Mouse (Mus musculus): Measurements from ENCODE around the gene Plch1. TPM values are rescaled to one million over a fixed set of nuclear protein-coding genes. Genes with fewer than 3 reads are reported as not detected.

The Plch1 gene
- total RNA-seq (2023), result 1.9 to 4.7 TPM (median 3.7 TPM) in 4 replicates

DNA sequence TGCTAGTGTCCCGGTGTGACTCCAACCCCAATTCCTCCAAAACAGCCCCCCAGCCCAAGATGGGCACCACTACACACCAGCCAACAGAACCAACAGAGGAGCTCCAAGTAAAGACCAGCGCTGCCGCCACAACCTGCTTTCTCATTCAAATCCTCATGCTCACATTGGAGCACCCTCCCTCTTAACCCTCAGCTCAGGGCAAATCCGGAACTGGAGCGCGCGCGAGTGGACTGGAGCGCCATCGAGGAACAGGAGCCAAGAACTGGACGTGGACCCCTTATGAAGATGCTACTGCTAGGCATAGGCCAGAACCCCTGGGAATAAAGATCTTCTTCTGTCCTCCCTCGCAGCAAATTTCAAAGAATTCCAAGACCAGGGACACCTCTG lies at the start of gene Plch1:
Plch1 (minus strand) TSS at position 164 of the 387 bp plus-strand sequence.

DNA sequence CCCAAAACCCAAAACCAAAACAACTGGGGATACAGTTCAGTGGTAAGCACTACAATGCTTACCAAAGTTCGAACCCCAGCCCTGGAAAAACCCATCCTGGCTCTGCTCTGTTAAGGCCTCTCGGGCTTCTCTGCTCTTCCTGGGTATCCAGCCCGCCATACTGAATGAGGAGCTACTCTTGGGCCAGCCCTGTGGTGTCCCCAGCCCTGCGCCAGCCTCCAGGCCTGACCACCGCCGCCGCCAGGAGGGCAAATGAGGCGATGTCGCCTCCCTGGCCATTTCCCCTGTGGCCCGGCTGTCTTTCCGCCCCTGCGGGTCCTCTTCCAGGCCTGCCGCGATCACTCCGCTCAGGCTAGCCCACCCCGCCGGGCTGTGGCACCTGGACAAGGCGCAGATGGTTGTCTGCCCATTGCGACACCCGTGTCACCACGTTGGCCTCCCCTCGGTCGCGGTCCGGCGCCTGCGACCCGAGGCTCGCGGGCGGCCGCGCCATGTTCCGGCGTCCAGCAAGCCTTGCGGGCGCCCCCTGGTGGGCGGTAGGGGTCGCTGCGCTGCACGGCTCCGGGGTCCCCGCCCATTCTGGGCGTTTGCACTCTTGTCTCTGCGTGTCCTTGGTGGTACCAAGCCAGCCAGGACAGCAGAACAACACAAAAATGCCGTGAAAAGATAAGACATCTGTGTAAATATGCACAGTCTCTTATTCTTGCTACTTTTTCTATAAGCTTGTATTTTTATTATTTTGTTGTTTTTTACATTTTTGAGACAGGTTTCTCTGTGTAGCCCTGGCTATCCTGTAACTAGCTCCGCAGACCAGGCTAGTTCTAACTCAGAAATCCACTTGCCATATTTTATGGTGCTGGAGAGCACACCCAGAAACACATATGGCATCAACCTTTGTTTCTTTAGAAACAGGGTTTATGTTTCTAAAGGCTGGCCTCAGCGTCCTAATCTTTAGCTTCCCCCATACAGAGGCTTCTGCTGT lies 29.9 kb upstream of the Plch1 start, which contains the start of gene E130311K13Rik:
E130311K13Rik (minus strand) TSS at position 595 of the 982 bp plus-strand sequence.

Other genes starting within 250 kb of the Plch1 start
- gene E130311K13Rik, start 30.0 kb upstream of the Plch1 start, total RNA-seq (2023), result 2.7 to 4.0 TPM (median 3.1 TPM) in 4 replicates
- gene Slc33a1, start 65.3 kb upstream of the Plch1 start, total RNA-seq (2023), result 9.1 to 10.6 TPM (median 9.4 TPM) in 4 replicates
- gene Gmps, start 76.6 kb upstream of the Plch1 start, total RNA-seq (2023), result 14.9 to 16.5 TPM (median 15.7 TPM) in 4 replicates
- gene Vmn2r1, start 182.1 kb upstream of the Plch1 start, total RNA-seq (2023), result 0.09 TPM in 1 of 4 replicates, not detected in the others
- not detected in 4 replicates for gene Vmn2r2, start 242.5 kb upstream of the Plch1 start, total RNA-seq (2023)

Measured in B cell, adult 62 days (primary cell).